Mouse (Mus musculus) spleen, adult 2 months (tissue): Measurements from ENCODE around the gene Shroom3. TPM values are rescaled to one million over a fixed set of nuclear protein-coding genes. Genes with fewer than 3 reads are reported as not detected.

Source experiments
- DNase-seq, 2 experiments: peaks; one replicate each; pipeline versions ENCODE4 v3.0.0 to v3.0.0-alpha.2; 2012 to 2021; ENCODE audit warnings: low spot score in 2 of 2, low read depth in 1 of 2
- H3K27ac ChIP-seq: fragments of 200-500 bp; 2 replicates; pipeline ENCODE4 v1.5.1; 2012; ENCODE audit warnings: low read length, inconsistent platforms; ENCODE audit not compliant: insufficient read depth
- H3K27me3 ChIP-seq: fragments of 200-500 bp; 2 replicates; pipeline ENCODE4 v1.6.1; 2012; ENCODE audit warnings: mild to moderate bottlenecking, moderate library complexity, low read length, inconsistent platforms; ENCODE audit not compliant: control insufficient read depth, insufficient read depth
- H3K36me3 ChIP-seq: fragments of 200-500 bp; 2 replicates; pipeline ENCODE4 v1.6.1; 2012; ENCODE audit warnings: mild to moderate bottlenecking, low read length, inconsistent platforms; ENCODE audit not compliant: control insufficient read depth, insufficient read depth
- H3K4me1 ChIP-seq: fragments of 200-500 bp; 2 replicates; pipeline ENCODE4 v1.6.1; 2011; ENCODE audit warnings: inconsistent platforms; ENCODE audit not compliant: control insufficient read depth, insufficient read depth, insufficient read length
- H3K4me3 ChIP-seq: fragments of 200-500 bp; 2 replicates; pipeline ENCODE4 v1.5.1; 2011; ENCODE audit warnings: mild to moderate bottlenecking, inconsistent platforms; ENCODE audit not compliant: insufficient read depth, insufficient read length; ENCODE audit errors: extremely low read depth
- CTCF ChIP-seq: fragments of 200-500 bp; IDR thresholded peaks from 2 replicates; pipeline ENCODE4 v1.5.1; 2011; ENCODE audit warnings: mild to moderate bottlenecking, inconsistent platforms; ENCODE audit not compliant: insufficient read depth, insufficient read length, insufficient replicate concordance; ENCODE audit errors: extremely low read depth
- POLR2A ChIP-seq: fragments of 200-500 bp; IDR thresholded peaks from 2 replicates; pipeline ENCODE4 v1.6.1; 2011; ENCODE audit warnings: low read depth, low read length, inconsistent platforms
- WGBS: fragments of 180-500 bp; shearing (Covaris S2); methylation state at CpG from one replicate; pipeline ENCODE4 v1.1.7; 2018; 5-methylcytosine and 5-hydroxymethylcytosine counted together
- polyA plus RNA-seq: library from polyadenylated mRNA; depleted of rRNA; stranded (reverse); fragments of >200 nt; gene quantifications from 2 replicates; pipeline ENCODE4 v1.2.3, GENCODE M21; 2012

Shroom3 gene
- polyA plus RNA-seq, 1 experiment: 9.9 TPM

DNA sequence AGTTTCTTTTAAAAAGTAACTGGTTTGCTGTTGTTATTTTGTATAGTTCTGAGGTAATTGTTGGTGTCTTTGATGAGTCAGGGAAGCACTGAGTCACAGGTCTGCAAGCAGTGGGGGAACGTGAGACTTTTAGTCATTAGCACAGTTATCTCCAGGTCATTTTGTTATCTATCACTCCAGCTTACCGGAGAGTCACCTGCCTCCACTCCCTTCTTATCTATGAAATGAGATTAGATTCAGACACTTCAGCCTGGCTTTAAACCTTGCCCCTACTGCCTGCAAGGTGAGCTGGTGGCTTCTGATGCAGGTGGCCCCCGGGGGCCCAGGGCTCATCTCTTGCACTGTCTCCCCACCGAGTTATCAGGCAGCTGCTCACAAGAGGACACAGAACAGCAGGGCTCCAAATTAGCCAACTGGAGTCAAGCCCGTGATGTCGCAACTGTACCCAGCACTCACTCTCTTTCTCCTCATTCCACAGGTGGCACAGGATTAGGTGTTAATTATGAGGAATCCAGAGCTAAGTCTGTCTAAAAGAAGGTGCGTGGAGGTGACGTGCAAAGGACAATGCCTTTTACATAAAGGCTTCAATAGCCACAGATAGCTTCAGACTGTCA is 205.5 kb downstream of the Shroom3 start:
- 75% methylated on average over 8 of the region's 8 CpGs for WGBS
- Histone ChIP-seq H3K4me3 (no peak overlapping the region), H3K27me3 (no peaks in the 10 kb centered on the region)

DNA sequence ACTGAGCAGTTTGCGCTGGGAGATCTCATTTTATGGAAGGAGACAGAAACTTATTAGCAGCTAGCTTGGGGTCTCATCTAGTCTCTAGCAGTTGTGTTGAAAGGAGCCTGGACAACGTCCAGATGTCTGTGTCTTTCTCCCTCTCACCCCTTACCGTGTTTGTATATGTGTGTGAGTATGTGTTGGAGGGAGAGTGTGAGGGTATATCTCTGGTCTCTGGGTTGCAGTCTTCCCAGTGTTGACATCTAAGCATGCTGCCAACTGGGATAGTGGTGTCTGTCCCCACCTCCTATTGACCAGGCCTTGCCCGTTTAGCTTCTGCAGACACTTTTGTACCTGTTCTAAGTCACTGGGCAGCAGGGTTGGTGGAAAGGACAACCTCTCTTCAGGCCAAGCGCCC is 207.7 kb downstream of the Shroom3 start:
- DNase-seq: no peak
- H3K36me3 ChIP-seq: no peaks in the 10 kb centered on the region
- TF ChIP-seq POLR2A (no peak), CTCF (no peak)
- 90% methylated on average over 5 of the region's 5 CpGs for WGBS
- no peak overlapping the region for H3K4me3 ChIP-seq
- H3K27ac ChIP-seq: no peak overlapping the region
- no peaks in the 10 kb centered on the region for H3K4me1 ChIP-seq
- H3K27me3 ChIP-seq: no peaks in the 10 kb centered on the region

More for the DNA sequence above, 205.5 kb downstream of the Shroom3 start:
- TF ChIP-seq POLR2A (no peak), CTCF (no peak)
- no peak overlapping the region for H3K27ac ChIP-seq
- H3K4me1 ChIP-seq: no peaks in the 10 kb centered on the region
- no peaks in the 10 kb centered on the region for H3K36me3 ChIP-seq
- no peak for DNase-seq

DNA sequence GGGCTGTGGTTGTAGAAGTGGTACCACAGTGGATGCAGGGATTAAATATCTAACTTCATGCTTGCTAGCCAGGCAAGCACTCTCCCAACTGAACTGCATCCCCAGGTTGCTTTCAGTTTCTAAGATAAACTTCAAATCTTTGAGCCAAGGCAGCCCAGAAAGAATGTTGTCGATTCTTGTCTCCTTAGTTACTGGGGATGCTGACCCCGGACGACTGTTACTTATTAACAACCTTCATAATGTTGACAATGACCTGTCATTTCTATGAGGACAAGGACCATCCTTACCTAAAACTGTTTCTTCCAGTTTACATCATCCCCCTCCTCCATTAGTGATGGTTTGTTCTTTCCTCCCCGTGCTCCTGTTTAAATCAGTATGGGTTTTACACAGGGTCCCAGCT is 210.0 kb downstream of the Shroom3 start:
- WGBS: 72% methylated on average over 4 of the region's 4 CpGs

DNA sequence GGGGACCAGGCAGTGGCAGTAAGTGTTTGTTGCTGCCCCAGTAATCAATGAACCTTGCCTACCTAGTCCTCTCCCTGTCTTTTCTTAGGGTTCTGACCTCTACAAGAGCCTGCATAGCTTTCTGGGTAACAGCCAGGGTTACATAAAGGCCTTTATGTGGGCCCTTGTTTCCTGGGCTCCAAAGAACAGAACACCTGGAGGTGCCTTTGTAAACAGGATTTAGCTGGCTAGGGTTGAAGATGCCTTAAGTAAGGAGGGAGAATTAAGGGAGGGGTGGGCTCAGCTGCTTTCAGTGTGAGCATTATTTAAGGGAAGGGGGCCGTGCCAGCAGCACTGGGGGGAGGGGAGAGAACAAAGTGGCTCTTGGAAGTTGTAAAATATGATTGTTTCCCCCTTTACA is 210.5 kb downstream of the Shroom3 start:
- Histone ChIP-seq H3K27me3 (0 out of 2 replicates have a peak, but pooled peaks cover 1% of the 10 kb centered on the region), H3K4me1 (no peaks in the 10 kb centered on the region; the same call in 1 of the 2 replicates), H3K4me3 (no peak overlapping the region), H3K27ac (no peak overlapping the region), H3K36me3 (no peaks in the 10 kb centered on the region)
- DNase-seq: no peak
- TF ChIP-seq POLR2A: no peak
- no peak for TF ChIP-seq CTCF
- WGBS: 54% methylated on average over 1 of the region's 1 CpGs

More for the DNA sequence above, 210.0 kb downstream of the Shroom3 start:
- no peak for DNase-seq
- Histone ChIP-seq H3K27me3 (0 out of 2 replicates have a peak, but pooled peaks cover 1% of the 10 kb centered on the region), H3K27ac (no peak overlapping the region), H3K36me3 (no peaks in the 10 kb centered on the region), H3K4me3 (no peak overlapping the region), H3K4me1 (no peaks in the 10 kb centered on the region; the same call in 1 of the 2 replicates)
- TF ChIP-seq POLR2A: no peak
- TF ChIP-seq CTCF: no peak

DNA sequence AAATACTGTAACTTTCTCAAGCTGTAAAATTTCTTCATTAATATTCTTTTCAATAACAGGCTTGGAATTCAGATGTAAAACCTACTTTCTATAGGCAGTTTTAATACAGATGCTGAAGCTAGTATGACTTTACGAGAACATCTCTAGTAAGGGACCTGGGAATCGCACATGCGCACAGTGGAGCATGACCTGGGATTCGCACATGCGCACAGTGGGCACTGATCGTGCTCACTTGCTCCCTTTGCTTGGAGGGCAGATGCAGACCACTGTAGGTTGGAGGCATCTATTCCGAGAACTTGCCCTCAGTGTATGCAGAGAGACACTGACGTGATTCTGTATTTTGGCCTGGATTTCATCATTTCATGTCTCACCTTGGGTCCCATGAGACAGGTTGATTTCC is 212.6 kb downstream of the Shroom3 start:
- DNase-seq: no peak
- no peak overlapping the region for H3K27ac ChIP-seq
- no peaks in the 10 kb centered on the region; the same call in 1 of the 2 replicates for H3K4me1 ChIP-seq
- TF ChIP-seq POLR2A: no peak
- no peak for TF ChIP-seq CTCF
- peaks cover 4% of the 10 kb centered on the region; the same call in 1 of the 2 replicates for H3K27me3 ChIP-seq
- 95% methylated on average over 8 of the region's 8 CpGs for WGBS
- no peak overlapping the region for H3K4me3 ChIP-seq
- no peaks in the 10 kb centered on the region for H3K36me3 ChIP-seq

DNA sequence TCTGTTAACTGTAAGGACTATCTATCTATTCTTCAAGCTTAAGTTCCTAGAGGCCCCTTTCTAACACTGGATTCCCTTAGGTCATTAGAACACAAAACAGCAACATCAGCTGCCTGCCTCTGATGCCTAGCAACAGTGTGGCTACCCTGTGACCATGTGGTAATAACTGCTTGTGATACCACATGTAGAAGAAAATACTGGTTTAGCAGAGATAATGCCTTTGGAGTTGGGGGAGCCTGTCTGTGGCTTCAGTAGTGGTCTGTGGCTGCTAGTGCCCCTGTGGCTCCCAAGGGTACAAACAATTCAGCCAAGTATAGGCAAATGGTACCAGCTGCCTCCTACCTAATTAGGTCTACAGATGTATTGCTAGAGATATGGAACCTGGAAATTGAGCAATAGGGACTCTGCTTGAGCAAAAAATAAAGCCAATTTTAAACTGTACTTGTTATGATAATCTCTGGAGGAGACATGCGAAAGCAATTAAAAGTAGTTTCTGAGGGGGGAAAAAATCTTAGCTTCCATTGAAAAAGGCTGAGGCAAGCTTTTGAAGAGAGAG is 213.6 kb downstream of the Shroom3 start:
- Histone ChIP-seq H3K36me3 (no peaks in the 10 kb centered on the region), H3K4me3 (no peak overlapping the region), H3K27ac (no peak overlapping the region), H3K4me1 (no peaks in the 10 kb centered on the region; the same call in 1 of the 2 replicates), H3K27me3 (peaks cover 4% of the 10 kb centered on the region; the same call in 1 of the 2 replicates)
- no peak for DNase-seq
- WGBS: 81% methylated on average over 1 of the region's 1 CpGs
- TF ChIP-seq POLR2A (no peak), CTCF (no peak)
